Comparison of ENCODE assay signal across 16 mouse cellular contexts in genomic region chr8:86360283-86360682, GRCm38 (mm10).
DNase-seq lines count a peak whose midpoint lies in the region.
"Had no signal": no experiment of that assay in that cellular context is flagged by ENCODE, and none has a peak within 500 bp of the region (broad histone marks: within the 10 kb centered on the region; RNA-seq: fewer than 3 reads in every experiment).

No protein-coding gene starts in this region.

- intact Hi-C loops in left cerebral cortex, postnatal 4 days (cut with DNase I) = no loop called here

- peak; percentile 16 for DNase-seq in adrenal gland, adult 2 months
- DNase-seq in adrenal gland, adult 8-10 months = no peak
- peak; percentile 85 for DNase-seq in heart, adult 11 months
- no peak for DNase-seq in heart, adult 9 months (ENCODE audit: low spot score in 2 of 2)
- peak; percentile 25 for DNase-seq in left cerebral cortex, postnatal 4 days
- DNase-seq in left cerebral cortex, adult 18-20 months (ENCODE audit: low spot score in 2 of 2) = no peak
- DNase-seq: adrenal gland, postnatal 10 days; B cell, adult 2 months; cerebellum, adult 11 months; cerebellum, adult 8-10 months; cerebellum, postnatal 14 days; gastrocnemius, postnatal 25 days; heart, postnatal 14 days; heart, postnatal 4 days; kidney, adult 11 months; kidney, adult 8-10 months had no signal

Comparison
In these comparisons a context has a peak if more than half of its experiments do, and no peak if none do; other contexts are left out.
1. DNase-seq: peak in adrenal gland, adult 2 months (single experiment), heart, adult 11 months (single experiment) and left cerebral cortex, postnatal 4 days (single experiment); none in adrenal gland, adult 8-10 months (single experiment), heart, adult 9 months (0 of 2) and left cerebral cortex, adult 18-20 months (0 of 2).